Mouse (Mus musculus): ENCODE data around the gene Scfd1. TPM values are rescaled to one million over a fixed set of nuclear protein-coding genes. Genes with fewer than 3 reads are reported as not detected.

Scfd1 gene
- polyA plus RNA-seq, 1 experiment, result 11.7 TPM

- no peak overlapping the region for H3K27ac ChIP-seq (ENCODE audit: insufficient read depth, low read depth, low read length)
- no peaks in the 10 kb centered on the region for H3K4me1 ChIP-seq (ENCODE audit: control insufficient read depth, insufficient read depth, low read length)
- H3K27me3 ChIP-seq (replicated peaks; ENCODE audit: control insufficient read depth, insufficient read depth, low read length), result no peaks in the 10 kb centered on the region
- DNase-seq, result no peak
- TF ChIP-seq POLR2A (IDR thresholded peaks at IDR 0.05; ENCODE audit: low read depth, low read length) (no peak), CTCF (conservative IDR thresholded peaks at IDR 0.05; ENCODE audit: insufficient read depth, insufficient read length, low read depth, low read length) (no peak)
- H3K4me3 ChIP-seq (ENCODE audit: insufficient read depth, low read depth, low read length), result no peak overlapping the region
- 98% methylated on average over 1 of the region's 1 CpGs for WGBS
- H3K36me3 ChIP-seq (ENCODE audit: control insufficient read depth, insufficient read depth, low read length), result no peaks in the 10 kb centered on the region; the same call in none of the 2 replicates
These were observed 14.4 kb upstream of the Scfd1 start for GRCm38 (mm10) chr12:51362898-51363297.

DNA sequence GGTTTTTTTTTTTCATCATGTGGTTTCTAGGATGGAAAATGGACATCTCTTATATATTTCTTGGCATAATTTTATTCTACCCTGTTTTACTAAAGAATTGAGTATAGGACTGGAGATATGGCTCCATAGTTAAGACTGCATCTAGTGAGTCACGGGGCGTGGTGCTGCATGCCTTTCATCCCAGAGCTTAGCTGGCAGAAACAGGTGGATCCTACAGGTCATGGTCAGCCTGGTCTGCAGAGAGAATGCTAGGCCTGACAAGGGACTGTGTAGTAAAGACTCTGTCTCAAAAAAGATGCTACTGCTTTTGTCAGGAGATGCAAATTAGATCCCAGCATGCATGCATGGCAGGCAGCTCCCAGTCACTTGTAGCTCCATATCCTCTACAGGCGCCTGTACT is 8.8 kb upstream of the Scfd1 start:
- TF ChIP-seq POLR2A (IDR thresholded peaks at IDR 0.05; ENCODE audit: low read depth, low read length) (no peak), CTCF (conservative IDR thresholded peaks at IDR 0.05; ENCODE audit: insufficient read depth, insufficient read length, low read depth, low read length) (no peak)
- 98% methylated on average over 3 of the region's 3 CpGs for WGBS
- DNase-seq, result no peak
- no peaks in the 10 kb centered on the region for H3K4me1 ChIP-seq (ENCODE audit: control insufficient read depth, insufficient read depth, low read length)
- H3K4me3 ChIP-seq (ENCODE audit: insufficient read depth, low read depth, low read length), result no peak overlapping the region
- H3K27ac ChIP-seq (ENCODE audit: insufficient read depth, low read depth, low read length), result no peak overlapping the region
- no peaks in the 10 kb centered on the region for H3K27me3 ChIP-seq (replicated peaks; ENCODE audit: control insufficient read depth, insufficient read depth, low read length)
- no peaks in the 10 kb centered on the region; the same call in none of the 2 replicates for H3K36me3 ChIP-seq (ENCODE audit: control insufficient read depth, insufficient read depth, low read length)

DNA sequence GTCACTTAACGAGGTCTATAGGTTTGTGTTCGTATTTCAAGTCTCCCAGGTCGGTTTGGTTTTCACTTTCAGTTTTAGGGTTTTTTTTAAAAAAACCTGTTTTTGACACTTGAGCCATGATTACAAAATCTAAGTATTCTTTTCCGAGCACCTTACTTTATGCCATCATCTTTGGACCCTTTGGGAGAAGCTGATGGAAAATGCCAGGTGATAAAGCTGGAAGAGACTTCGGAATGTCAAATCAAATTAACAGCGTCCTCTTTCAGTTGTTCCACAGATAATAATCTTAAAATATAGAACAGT is 529 bp downstream of the Scfd1 start:
- H3K4me1 ChIP-seq (ENCODE audit: control insufficient read depth, insufficient read depth, low read length), result no peaks in the 10 kb centered on the region
- WGBS, result 11% methylated on average over 6 of the region's 6 CpGs
- peak overlapping the region; percentile 54; the same call in 1 of the 2 replicates for H3K27ac ChIP-seq (ENCODE audit: insufficient read depth, low read depth, low read length)
- peak overlapping the region; percentile 73 for H3K4me3 ChIP-seq (ENCODE audit: insufficient read depth, low read depth, low read length)
- H3K27me3 ChIP-seq (replicated peaks; ENCODE audit: control insufficient read depth, insufficient read depth, low read length), result no peaks in the 10 kb centered on the region
- no peak for DNase-seq
- H3K36me3 ChIP-seq (ENCODE audit: control insufficient read depth, insufficient read depth, low read length), result peaks cover 2% of the 10 kb centered on the region; the same call in 1 of the 2 replicates
- TF ChIP-seq POLR2A (IDR thresholded peaks at IDR 0.05; ENCODE audit: low read depth, low read length) (no peak), CTCF (conservative IDR thresholded peaks at IDR 0.05; ENCODE audit: insufficient read depth, insufficient read length, low read depth, low read length) (no peak)

- no peak overlapping the region for H3K27ac ChIP-seq (ENCODE audit: insufficient read depth, low read depth, low read length)
- H3K27me3 ChIP-seq (replicated peaks; ENCODE audit: control insufficient read depth, insufficient read depth, low read length), result no peaks in the 10 kb centered on the region
- peaks cover 1% of the 10 kb centered on the region for H3K36me3 ChIP-seq (ENCODE audit: control insufficient read depth, insufficient read depth, low read length)
- no peak overlapping the region for H3K4me3 ChIP-seq (ENCODE audit: insufficient read depth, low read depth, low read length)
- no peak for DNase-seq
- WGBS, result 97% methylated on average over 6 of the region's 6 CpGs
- TF ChIP-seq CTCF (conservative IDR thresholded peaks at IDR 0.05; ENCODE audit: insufficient read depth, insufficient read length, low read depth, low read length) (no peak), POLR2A (IDR thresholded peaks at IDR 0.05; ENCODE audit: low read depth, low read length) (no peak)
- no peaks in the 10 kb centered on the region for H3K4me1 ChIP-seq (ENCODE audit: control insufficient read depth, insufficient read depth, low read length)
These were observed 22.6 kb downstream of the Scfd1 start for GRCm38 (mm10) chr12:51399871-51400270.

DNA sequence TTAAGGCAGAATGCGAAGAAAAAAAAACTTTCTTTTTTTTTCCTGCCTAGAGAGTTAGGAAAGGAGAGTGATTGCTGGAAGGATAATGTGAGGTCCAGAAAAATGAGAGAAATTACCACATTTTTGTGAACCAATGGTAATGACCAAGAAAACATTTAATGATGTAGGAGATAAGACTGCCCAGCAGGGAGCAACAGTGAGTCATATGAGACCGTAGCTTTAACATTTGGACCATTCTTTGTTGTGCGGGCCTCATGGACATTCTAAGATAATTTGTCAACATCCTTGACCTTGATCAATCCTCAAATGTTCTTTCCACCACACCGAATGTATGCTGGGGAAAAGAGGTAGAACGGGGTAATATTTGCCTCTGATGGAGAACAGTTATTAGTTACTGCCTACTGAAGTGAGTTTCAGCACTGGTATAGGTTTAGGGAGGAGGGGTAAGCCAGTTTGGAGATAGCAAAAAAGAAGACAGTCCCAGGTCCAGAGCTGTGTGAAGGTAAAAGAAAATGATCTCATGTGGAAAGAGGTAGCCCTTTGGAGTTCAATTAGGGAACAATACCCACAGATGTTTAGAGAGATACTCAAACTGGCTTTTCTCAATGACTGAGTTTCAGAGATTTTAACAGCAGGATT is 24.9 kb downstream of the Scfd1 start:
- Histone ChIP-seq H3K27ac (ENCODE audit: insufficient read depth, low read depth, low read length) (no peak overlapping the region), H3K4me3 (ENCODE audit: insufficient read depth, low read depth, low read length) (no peak overlapping the region), H3K4me1 (ENCODE audit: control insufficient read depth, insufficient read depth, low read length) (no peaks in the 10 kb centered on the region), H3K27me3 (replicated peaks; ENCODE audit: control insufficient read depth, insufficient read depth, low read length) (no peaks in the 10 kb centered on the region), H3K36me3 (ENCODE audit: control insufficient read depth, insufficient read depth, low read length) (peaks cover 1% of the 10 kb centered on the region; the same call in 1 of the 2 replicates)
- 69% methylated on average over 5 of the region's 5 CpGs for WGBS
- TF ChIP-seq CTCF (conservative IDR thresholded peaks at IDR 0.05; ENCODE audit: insufficient read depth, insufficient read length, low read depth, low read length) (0 out of 2 replicates have a peak, but pooled peaks have one; percentile 7), POLR2A (IDR thresholded peaks at IDR 0.05; ENCODE audit: low read depth, low read length) (no peak)
- peak; percentile 6 for DNase-seq

- 61% methylated on average over 4 of the region's 4 CpGs for WGBS
These were observed 26.8 kb downstream of the Scfd1 start for GRCm38 (mm10) chr12:51403987-51404586.

GRCm38 (mm10) chr12:51411362-51411761 is 34.1 kb downstream of the Scfd1 start:
- no peak for TF ChIP-seq POLR2A (IDR thresholded peaks at IDR 0.05; ENCODE audit: low read depth, low read length)
- no peak for TF ChIP-seq CTCF (conservative IDR thresholded peaks at IDR 0.05; ENCODE audit: insufficient read depth, insufficient read length, low read depth, low read length)
- Histone ChIP-seq H3K4me1 (ENCODE audit: control insufficient read depth, insufficient read depth, low read length) (no peaks in the 10 kb centered on the region), H3K4me3 (ENCODE audit: insufficient read depth, low read depth, low read length) (no peak overlapping the region), H3K27me3 (replicated peaks; ENCODE audit: control insufficient read depth, insufficient read depth, low read length) (no peaks in the 10 kb centered on the region), H3K36me3 (ENCODE audit: control insufficient read depth, insufficient read depth, low read length) (peaks cover 6% of the 10 kb centered on the region), H3K27ac (ENCODE audit: insufficient read depth, low read depth, low read length) (no peak overlapping the region)
- no peak for DNase-seq
- 85% methylated on average over 4 of the region's 4 CpGs for WGBS

More at GRCm38 (mm10) chr12:51403987-51404586, 26.8 kb downstream of the Scfd1 start:
- Histone ChIP-seq H3K4me1 (ENCODE audit: control insufficient read depth, insufficient read depth, low read length) (no peaks in the 10 kb centered on the region), H3K27me3 (replicated peaks; ENCODE audit: control insufficient read depth, insufficient read depth, low read length) (no peaks in the 10 kb centered on the region), H3K27ac (ENCODE audit: insufficient read depth, low read depth, low read length) (no peak overlapping the region), H3K4me3 (ENCODE audit: insufficient read depth, low read depth, low read length) (no peak overlapping the region), H3K36me3 (ENCODE audit: control insufficient read depth, insufficient read depth, low read length) (peaks cover 1% of the 10 kb centered on the region)
- DNase-seq, result no peak
- TF ChIP-seq POLR2A (IDR thresholded peaks at IDR 0.05; ENCODE audit: low read depth, low read length), result no peak
- no peak for TF ChIP-seq CTCF (conservative IDR thresholded peaks at IDR 0.05; ENCODE audit: insufficient read depth, insufficient read length, low read depth, low read length)

Measured in kidney, adult 2 months (tissue).